Mouse (Mus musculus): ENCODE measurements at regions not wholly inside any gene's neighbourhood (a gene's known extent, or its start where the extent isn't known, plus 50 kb on each side); places are given as distances from the start of the nearest gene placed in this dataset.

- TF ChIP-seq E2F4 (IDR thresholded peaks at IDR 0.05; ENCODE audit: insufficient replicate concordance, low read depth, low read length) = no peak
- no peak for TF ChIP-seq CTCF (conservative IDR thresholded peaks at IDR 0.05 in 1 of 2, IDR thresholded peaks at IDR 0.05 in 1 of 2; ENCODE audit: low read depth in 2 of 2, low read length in 2 of 2)
- TF ChIP-seq POLR2A (IDR thresholded peaks at IDR 0.05; ENCODE audit: low read depth, low read length) = no peak
- TF ChIP-seq USF1 (IDR thresholded peaks at IDR 0.05; ENCODE audit: low read depth, low read length) = no peak
- TF ChIP-seq ZKSCAN1 (IDR thresholded peaks at IDR 0.05; ENCODE audit: borderline replicate concordance, low read depth, low read length) = no peak
- no peak for TF ChIP-seq EP300 (IDR thresholded peaks at IDR 0.05; ENCODE audit: low read length)
- TF ChIP-seq ETS1 (conservative IDR thresholded peaks at IDR 0.05; ENCODE audit: low read depth, low read length) = no peak
- TF ChIP-seq BHLHE40 (IDR thresholded peaks at IDR 0.05; ENCODE audit: low read depth, low read length) = no peak
Observed at GRCm38 (mm10) chr10:114871201-114871600, 69.1 kb upstream of the Trhde start.

All from CH12.LX (cell line).